Mouse (Mus musculus): ENCODE measurements at regions not wholly inside any gene's neighbourhood (a gene's known extent, or its start where the extent isn't known, plus 50 kb on each side); places are given as distances from the start of the nearest gene placed in this dataset.

- TF ChIP-seq CTCF (IDR thresholded peaks at IDR 0.05; ENCODE audit: insufficient read depth, low read depth, low read length) (no peak), POLR2A (IDR thresholded peaks at IDR 0.05; ENCODE audit: insufficient read depth, low read depth, low read length) (no peak)
These were observed 182.6 kb downstream of the S1pr1 start for GRCm38 (mm10) chr3:115532141-115532735.

Measured in olfactory bulb, adult 2 months (tissue).